Comparison of ENCODE assay signal across 21 mouse cellular contexts in the genomic region with DNA sequence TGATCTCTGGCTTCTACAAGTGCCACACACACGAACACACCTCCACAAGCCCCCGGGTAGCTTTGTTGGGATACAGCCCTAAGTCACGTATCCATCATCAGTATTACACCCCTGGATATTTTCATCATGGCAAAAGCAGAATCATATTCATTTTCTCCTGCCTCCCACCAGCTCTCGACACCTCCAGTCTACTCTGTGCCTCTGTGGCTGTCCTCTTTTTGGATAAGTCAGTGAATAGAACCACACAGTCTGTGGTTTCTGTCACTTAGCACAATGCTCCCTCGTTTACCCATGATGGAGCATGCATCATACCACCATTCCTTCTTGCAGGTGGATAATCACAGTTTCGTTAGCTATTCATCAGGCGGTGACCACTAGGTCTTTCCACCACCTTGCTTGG.
"Had no signal": no experiment of that assay in that cellular context is flagged by ENCODE, and none has a peak within 500 bp of the region (broad histone marks: within the 10 kb centered on the region; RNA-seq: fewer than 3 reads in every experiment).

No protein-coding gene starts in this region.

- DNase-seq: liver, postnatal 0 days; lung, adult 2 months; lung, postnatal 14 days; lung, postnatal 36 days; retina, postnatal 1 day; right cerebral cortex, postnatal 25 days; right cerebral cortex, postnatal 4 days; spleen, adult 18-20 months; thymus, adult 18-20 months; thymus, postnatal 14 days; thymus, postnatal 36 days had no signal

- H3K27ac ChIP-seq: lung, embryonic 15.5 days; macrophage; midbrain, embryonic 13.5 days; midbrain, embryonic 15.5 days; neural tube, embryonic 13.5 days; neural tube, embryonic 15.5 days had no signal

- H3K4me2 ChIP-seq: lung, embryonic 15.5 days; midbrain, embryonic 11.5 days; midbrain, embryonic 13.5 days; midbrain, embryonic 15.5 days; neural tube, embryonic 13.5 days; neural tube, embryonic 15.5 days had no signal

- H3K9me3 ChIP-seq: lung, embryonic 15.5 days; megakaryocyte, embryonic 14.5 days; midbrain, embryonic 13.5 days; midbrain, embryonic 15.5 days; neural tube, embryonic 13.5 days; neural tube, embryonic 15.5 days had no signal

- H3K27me3 ChIP-seq: lung, embryonic 15.5 days; midbrain, embryonic 13.5 days; midbrain, embryonic 15.5 days; neural tube, embryonic 13.5 days; neural tube, embryonic 15.5 days had no signal

- ATAC-seq: liver, postnatal 0 days; lung, postnatal 0 days; midbrain, embryonic 13.5 days; midbrain, embryonic 15.5 days had no signal

- H3K36me3 ChIP-seq: lung, embryonic 15.5 days; midbrain, embryonic 15.5 days had no signal

- H3K4me3 ChIP-seq: lung, embryonic 15.5 days; megakaryocyte, embryonic 14.5 days; midbrain, embryonic 13.5 days; midbrain, embryonic 15.5 days; myocyte; neural tube, embryonic 13.5 days; neural tube, embryonic 15.5 days had no signal

- H3K9ac ChIP-seq: liver, postnatal 0 days; lung, embryonic 15.5 days; midbrain, embryonic 13.5 days; midbrain, embryonic 15.5 days; neural tube, embryonic 13.5 days; neural tube, embryonic 15.5 days had no signal
